Mouse (Mus musculus) ES-E14 (cell line): ENCODE data around the gene Zfp955a. TPM values are rescaled to one million over a fixed set of nuclear protein-coding genes. Genes with fewer than 3 reads are reported as not detected.
"Not testable (repeated sequence)": the region's sequence is repeated elsewhere in the genome, so short reads cannot be mapped to it uniquely, and the experiment has no call there.

Experiments
- DNase-seq: peaks from one replicate; pipeline ENCODE4 v3.0.0-alpha.2; 2013; ENCODE audit warnings: low read depth, low spot score
- H3K27ac ChIP-seq: 2 replicates; pipeline ENCODE4 v1.5.1; 2012; ENCODE audit warnings: low read depth, mild to moderate bottlenecking, low read length, moderate library complexity, mixed read lengths; ENCODE audit not compliant: poor library complexity, insufficient read depth, severe bottlenecking
- H3K36me3 ChIP-seq: 2 replicates; pipeline ENCODE4 v1.6.1; 2012; ENCODE audit warnings: mild to moderate bottlenecking, low read length, moderate library complexity, mixed read lengths; ENCODE audit not compliant: control insufficient read depth, poor library complexity, insufficient read depth, severe bottlenecking
- H3K4me1 ChIP-seq, 2 experiments: fragments of 150-350 bp in 1 of 2; sonication (generic) in 1 of 2; 2 replicates each; pipeline ENCODE4 v1.6.1; 2012; ENCODE audit warnings: low read length in 2 of 2, mild to moderate bottlenecking in 1 of 2, mixed read lengths in 1 of 2; ENCODE audit not compliant: control insufficient read depth in 2 of 2, insufficient read depth in 2 of 2, poor library complexity in 1 of 2
- H3K4me3 ChIP-seq, 2 experiments: fragments of 150-350 bp in 1 of 2; sonication (generic) in 1 of 2; 2 replicates each; pipeline ENCODE4 v1.5.1; 2012; ENCODE audit warnings: low read length in 2 of 2, low read depth in 1 of 2, mild to moderate bottlenecking in 1 of 2, mixed read lengths in 1 of 2; ENCODE audit not compliant: insufficient read depth in 1 of 2, poor library complexity in 1 of 2, severe bottlenecking in 1 of 2
- H3K9ac ChIP-seq: 2 replicates; pipeline ENCODE4 v1.6.1; 2012; ENCODE audit warnings: low read depth, mild to moderate bottlenecking, low read length, mixed read lengths; ENCODE audit not compliant: poor library complexity, insufficient read depth, severe bottlenecking
- H3K9me3 ChIP-seq: fragments of 150-350 bp; sonication (generic); 2 replicates; pipeline ENCODE4 v1.6.1; 2012; ENCODE audit warnings: low read depth, mild to moderate bottlenecking, low read length; ENCODE audit not compliant: control insufficient read depth, insufficient read depth
- CHD2 ChIP-seq: IDR thresholded peaks from 2 replicates; pipeline ENCODE4 v1.6.1; 2014; ENCODE audit warnings: mild to moderate bottlenecking, low read depth, low read length, inconsistent platforms
- HCFC1 ChIP-seq: IDR thresholded peaks from 2 replicates; pipeline ENCODE4 v1.6.1; 2012; ENCODE audit warnings: low read length, inconsistent platforms, borderline replicate concordance; ENCODE audit not compliant: insufficient read depth
- MAFK ChIP-seq: IDR thresholded peaks from 2 replicates; pipeline ENCODE4 v1.6.1; 2014; ENCODE audit warnings: mild to moderate bottlenecking, low read depth, low read length, inconsistent platforms; ENCODE audit not compliant: insufficient read depth
- ZC3H11A ChIP-seq: IDR thresholded peaks from 2 replicates; pipeline ENCODE4 v1.6.1; 2012; ENCODE audit warnings: low read depth, mild to moderate bottlenecking, inconsistent platforms, low read length, borderline replicate concordance
- ZNF384 ChIP-seq: IDR thresholded peaks from 2 replicates; pipeline ENCODE4 v1.6.1; 2012; ENCODE audit warnings: low read depth, low read length, inconsistent platforms
- in situ Hi-C, 2 experiments: fragments of 600-800 bp; cut with MboI; formaldehyde crosslinking; loops; one replicate each; pipeline ENCODE4 v1.15.1; 2025; ENCODE audit warnings: low sequenced_read_pairs in 2 of 2, inconsistent platforms in 1 of 2; ENCODE audit not compliant: unreplicated experiment in 2 of 2
- total RNA-seq: library from RNA; depleted of rRNA; stranded (reverse); fragments of 300-350 nt; gene quantifications from 2 replicates; pipeline ENCODE4 v1.2.3, GENCODE M21; 2012; rRNA removed

Gene Zfp955a
- total RNA-seq: 12.4 and 14.5 TPM in 2 replicates

- H3K27ac ChIP-seq, in situ Hi-C loops, H3K4me1 ChIP-seq, H3K4me3 ChIP-seq, DNase-seq, H3K9ac ChIP-seq, H3K36me3 ChIP-seq, H3K9me3 ChIP-seq: not testable (repeated sequence)
Measured at GRCm38 (mm10) chr17:33254530-33255318, at the start of gene Zfp955a. Gene Zfp955a (minus strand): TSS chr17:33255145.

GRCm38 (mm10) chr17:33289876-33290149, 34.9 kb upstream of the Zfp955a start:
- H3K9ac ChIP-seq, in situ Hi-C loops, H3K4me1 ChIP-seq, H3K9me3 ChIP-seq, H3K4me3 ChIP-seq, DNase-seq, H3K36me3 ChIP-seq, H3K27ac ChIP-seq: not testable (repeated sequence)

DNA sequence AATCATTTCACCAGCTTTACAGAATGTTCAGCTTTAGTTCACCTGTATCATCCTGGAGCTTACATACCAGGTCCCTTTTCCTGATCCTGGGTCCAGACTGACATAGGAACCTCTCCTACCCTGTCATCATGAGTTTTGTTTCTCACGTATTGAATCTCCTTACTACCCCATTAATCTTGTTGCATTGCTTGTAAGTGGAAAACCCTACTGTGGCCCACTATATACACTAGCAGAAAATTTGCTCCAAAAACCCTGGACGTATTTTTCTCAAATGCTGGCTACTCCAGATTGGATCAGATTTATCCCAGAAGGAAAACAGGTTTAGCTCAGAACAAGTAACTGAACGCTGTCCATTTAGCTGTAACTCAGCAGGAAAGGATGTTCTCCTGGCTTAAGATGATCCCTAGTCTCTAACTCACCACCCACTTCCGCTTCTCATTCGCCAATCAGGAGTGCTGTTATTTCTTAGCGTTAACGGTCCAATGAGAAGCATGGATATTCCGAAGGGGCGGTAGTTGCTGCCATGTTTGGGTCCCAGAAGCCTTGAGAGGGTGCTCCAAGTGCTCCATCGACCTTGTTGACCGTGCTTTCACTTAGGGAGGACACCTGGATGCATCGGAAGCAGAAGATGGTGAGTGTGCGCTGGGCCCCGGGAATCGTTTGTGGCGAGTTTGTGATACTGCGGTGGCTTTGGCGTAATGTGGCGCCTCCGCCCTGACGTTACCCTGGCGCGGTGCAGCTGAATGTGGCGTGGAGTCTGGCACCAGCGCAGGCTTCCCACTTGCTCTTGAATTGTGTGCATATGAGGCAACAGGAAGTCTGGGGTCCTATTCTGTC, 34.3 kb upstream of the Zfp955a start, which contains the start of gene Zfp955b:
Gene Zfp955b, plus strand, starts transcription at position 506 of the 837 bp plus-strand sequence.
- H3K27ac ChIP-seq, in situ Hi-C loops, H3K9me3 ChIP-seq, H3K36me3 ChIP-seq, DNase-seq, H3K4me1 ChIP-seq, H3K9ac ChIP-seq: not testable (repeated sequence)
- peak within 1 kb of the TSS in 1 of 2 experiments; percentile 25; a peak in 1 of 4 replicates for H3K4me3 ChIP-seq

GRCm38 (mm10) chr17:33268907-33269306, 14.0 kb upstream of the Zfp955a start:
- DNase-seq: no peak
- in situ Hi-C loops: no loop called here
- Histone ChIP-seq H3K9me3 (no peaks in the 10 kb centered on the region), H3K36me3 (no peaks in the 10 kb centered on the region), H3K4me3 (no peak overlapping the region), H3K4me1 (no peaks in the 10 kb centered on the region), H3K9ac (no peak overlapping the region), H3K27ac (no peak overlapping the region)
- TF ChIP-seq ZC3H11A (no peak), CHD2 (no peak), HCFC1 (no peak), MAFK (no peak), ZNF384 (no peak)

DNA sequence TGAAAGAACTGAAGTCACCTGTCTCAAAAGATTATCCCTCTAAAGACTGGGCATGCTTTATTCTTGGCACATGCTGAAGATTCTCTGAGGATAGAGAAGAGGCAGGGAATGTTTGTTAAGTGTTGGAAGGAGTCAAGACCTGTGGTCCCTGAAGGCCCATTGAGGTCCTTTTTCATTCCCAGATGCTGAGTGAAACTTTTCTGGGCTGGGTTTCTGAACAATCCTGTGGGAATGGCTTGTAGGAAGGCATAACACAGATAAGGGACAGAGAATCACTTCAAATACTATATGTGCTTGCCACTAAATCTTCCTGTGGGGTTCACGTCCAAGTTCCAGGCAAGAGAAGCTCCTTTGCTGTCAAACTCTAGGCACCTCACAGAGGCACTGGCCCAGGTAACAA, 9.4 kb upstream of the Zfp955a start, which contains the start of gene Olfr63:
Gene Olfr63, plus strand, starts transcription at position 301 of the 400 bp plus-strand sequence.
- TF ChIP-seq MAFK (no peak), CHD2 (no peak), ZC3H11A (no peak), HCFC1 (no peak), ZNF384 (no peak)
- H3K4me1 ChIP-seq: no peaks in the 10 kb centered on the region
- no peak for DNase-seq
- no peak within 1 kb of the TSS for H3K27ac ChIP-seq
- H3K4me3 ChIP-seq: no peak within 1 kb of the TSS
- in situ Hi-C loops: no loop called here
- no peaks in the 10 kb centered on the region for H3K9me3 ChIP-seq
- H3K9ac ChIP-seq: no peak within 1 kb of the TSS
- no peaks in the 10 kb centered on the region for H3K36me3 ChIP-seq

GRCm38 (mm10) chr17:33255319-33255657, 343 bp upstream of the Zfp955a start:
- DNase-seq, H3K36me3 ChIP-seq, H3K9ac ChIP-seq, H3K27ac ChIP-seq, in situ Hi-C loops, H3K9me3 ChIP-seq, H3K4me1 ChIP-seq, H3K4me3 ChIP-seq: not testable (repeated sequence)

DNA sequence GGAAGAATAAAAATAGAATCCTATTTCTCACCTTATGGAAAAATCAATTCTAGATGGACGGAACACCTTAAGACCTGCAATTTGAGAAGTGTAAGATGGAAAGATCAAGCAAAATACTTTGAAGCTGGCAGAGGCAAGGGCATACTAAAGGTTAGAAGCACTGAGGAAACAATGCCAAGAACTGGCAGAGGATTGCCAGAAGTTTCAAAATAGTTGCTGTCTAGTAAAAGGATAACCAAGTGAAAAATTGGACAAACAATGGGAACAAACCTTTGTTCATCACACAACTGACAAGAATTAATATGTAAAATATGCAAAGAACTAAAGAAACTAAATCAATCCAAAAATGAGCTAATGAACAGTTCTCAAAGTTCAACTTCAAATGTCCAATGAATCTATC, 18.3 kb downstream of the Zfp955a start:
- H3K36me3 ChIP-seq, DNase-seq, H3K27ac ChIP-seq, H3K4me3 ChIP-seq, H3K9me3 ChIP-seq, H3K9ac ChIP-seq, in situ Hi-C loops, H3K4me1 ChIP-seq: not testable (repeated sequence)
